Mouse (Mus musculus): ENCODE measurements around the gene Cish. TPM values are rescaled to one million over a fixed set of nuclear protein-coding genes. Genes with fewer than 3 reads are reported as not detected.

The Cish gene
- total RNA-seq, 2 experiments from 2014 or later = 25.7 to 113 TPM

GRCm38 (mm10) chr9:107263912-107264311, 31.9 kb upstream of the Cish start:
- Histone ChIP-seq H3K27ac (no peak overlapping the region), H3K4me3 (no peak overlapping the region)
- peak; percentile 16 for DNase-seq
- intact Hi-C loops (cut with DNase I) = no loop called here
- no peak for TF ChIP-seq CTCF (IDR thresholded peaks at IDR 0.05)

- no peak for TF ChIP-seq CTCF (IDR thresholded peaks at IDR 0.05)
- DNase-seq = no peak
- intact Hi-C loops (cut with DNase I) = no loop called here
- Histone ChIP-seq H3K27ac (no peak overlapping the region), H3K4me3 (no peak overlapping the region)
These were observed 31.1 kb upstream of the Cish start for GRCm38 (mm10) chr9:107264731-107265130.

- H3K4me3 ChIP-seq = no peak overlapping the region
- intact Hi-C loops (cut with DNase I) = no loop called here
- TF ChIP-seq CTCF (IDR thresholded peaks at IDR 0.05) = no peak
- no peak for DNase-seq
- H3K27ac ChIP-seq = no peak overlapping the region
These were observed 28.8 kb upstream of the Cish start for GRCm38 (mm10) chr9:107267028-107267427.

- no peak for DNase-seq
- H3K4me3 ChIP-seq = no peak overlapping the region
- no peak overlapping the region for H3K27ac ChIP-seq
- no peak for TF ChIP-seq CTCF (IDR thresholded peaks at IDR 0.05)
- intact Hi-C loops (cut with DNase I) = no loop called here
These were observed 28.0 kb upstream of the Cish start for GRCm38 (mm10) chr9:107267721-107268402.

- DNase-seq = no peak
- intact Hi-C loops (cut with DNase I) = no loop called here
- no peak overlapping the region for H3K4me3 ChIP-seq
- no peak for TF ChIP-seq CTCF (IDR thresholded peaks at IDR 0.05)
- H3K27ac ChIP-seq = no peak overlapping the region
These were observed 26.1 kb upstream of the Cish start for GRCm38 (mm10) chr9:107269772-107270171.

- no peak for DNase-seq
- Histone ChIP-seq H3K4me3 (no peak overlapping the region), H3K27ac (no peak overlapping the region)
- intact Hi-C loops (cut with DNase I) = no loop called here
- no peak for TF ChIP-seq CTCF (IDR thresholded peaks at IDR 0.05)
These were observed 24.5 kb upstream of the Cish start for GRCm38 (mm10) chr9:107271177-107271938.

GRCm38 (mm10) chr9:107272284-107272683, 23.5 kb upstream of the Cish start:
- H3K4me3 ChIP-seq = no peak overlapping the region
- intact Hi-C loops (cut with DNase I) = no loop called here
- no peak overlapping the region for H3K27ac ChIP-seq
- DNase-seq = no peak
- TF ChIP-seq CTCF (IDR thresholded peaks at IDR 0.05) = no peak

- Histone ChIP-seq H3K4me3 (no peak overlapping the region), H3K27ac (no peak overlapping the region)
- TF ChIP-seq CTCF (IDR thresholded peaks at IDR 0.05) = no peak
- intact Hi-C loops (cut with DNase I) = no loop called here
- no peak for DNase-seq
These were observed 22.6 kb upstream of the Cish start for GRCm38 (mm10) chr9:107273184-107273583.

GRCm38 (mm10) chr9:107274751-107275150, 21.1 kb upstream of the Cish start:
- no peak overlapping the region for H3K4me3 ChIP-seq
- H3K27ac ChIP-seq = peak overlapping the region; percentile 64
- DNase-seq = no peak
- TF ChIP-seq CTCF (IDR thresholded peaks at IDR 0.05) = no peak
- intact Hi-C loops (cut with DNase I) = loop anchor here (2.0 kb wide), 1 partner anchor 20 kb away; no protein-coding TSS in a partner anchor

GRCm38 (mm10) chr9:107275710-107276109, 20.1 kb upstream of the Cish start:
- Histone ChIP-seq H3K27ac (peak overlapping the region; percentile 51), H3K4me3 (no peak overlapping the region)
- no peak for TF ChIP-seq CTCF (IDR thresholded peaks at IDR 0.05)
- intact Hi-C loops (cut with DNase I) = loop anchor here (2.0 kb wide), 1 partner anchor 21 kb away; no protein-coding TSS in a partner anchor
- DNase-seq = peak; percentile 28

GRCm38 (mm10) chr9:107277603-107278002, 18.2 kb upstream of the Cish start:
- Histone ChIP-seq H3K4me3 (no peak overlapping the region), H3K27ac (peak overlapping the region; percentile 82)
- peak; percentile 45 for DNase-seq
- intact Hi-C loops (cut with DNase I) = no loop called here
- no peak for TF ChIP-seq CTCF (IDR thresholded peaks at IDR 0.05)

- peak overlapping the region; percentile 82 for H3K27ac ChIP-seq
- intact Hi-C loops (cut with DNase I) = no loop called here
- TF ChIP-seq CTCF (IDR thresholded peaks at IDR 0.05) = peak; percentile 30; the same call in 1 of the 2 replicates
These were observed 17.7 kb upstream of the Cish start for GRCm38 (mm10) chr9:107278126-107278525.

More at GRCm38 (mm10) chr9:107278126-107278525, 17.7 kb upstream of the Cish start:
- DNase-seq = peak; percentile 28
- H3K4me3 ChIP-seq = no peak overlapping the region
